Mouse (Mus musculus): ENCODE data around the gene Alppl2.

DNA sequence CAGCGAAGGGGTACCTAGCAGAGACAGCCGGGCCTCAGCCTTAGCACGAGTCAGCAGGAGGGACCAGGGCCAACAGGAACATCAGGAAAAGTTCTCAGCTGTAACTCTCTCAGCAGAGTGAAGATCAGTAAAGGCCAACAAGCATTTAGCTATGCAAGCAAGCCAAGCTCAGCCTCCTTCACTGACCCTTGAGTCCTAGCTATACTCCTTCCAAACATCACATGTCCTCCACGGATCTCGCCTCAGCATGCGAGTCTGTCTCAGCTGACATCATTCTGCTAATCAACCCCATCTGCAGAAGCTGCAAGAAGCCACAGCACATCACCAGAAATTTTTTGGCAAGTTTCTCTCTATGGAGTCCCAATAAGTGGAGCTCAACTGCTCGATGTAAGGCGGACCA is 16.0 kb downstream of the Alppl2 start:
- TF ChIP-seq POLR2A (IDR thresholded peaks at IDR 0.05; ENCODE audit: insufficient read depth, low read length) (no peak), EP300 (IDR thresholded peaks at IDR 0.05; ENCODE audit: insufficient read depth, low read depth, low read length) (no peak)

All from ES-Bruce4 (cell line).